Mouse (Mus musculus): ENCODE measurements at regions not wholly inside any gene's neighbourhood (a gene's known extent, or its start where the extent isn't known, plus 50 kb on each side); places are given as distances from the start of the nearest gene placed in this dataset.

DNA sequence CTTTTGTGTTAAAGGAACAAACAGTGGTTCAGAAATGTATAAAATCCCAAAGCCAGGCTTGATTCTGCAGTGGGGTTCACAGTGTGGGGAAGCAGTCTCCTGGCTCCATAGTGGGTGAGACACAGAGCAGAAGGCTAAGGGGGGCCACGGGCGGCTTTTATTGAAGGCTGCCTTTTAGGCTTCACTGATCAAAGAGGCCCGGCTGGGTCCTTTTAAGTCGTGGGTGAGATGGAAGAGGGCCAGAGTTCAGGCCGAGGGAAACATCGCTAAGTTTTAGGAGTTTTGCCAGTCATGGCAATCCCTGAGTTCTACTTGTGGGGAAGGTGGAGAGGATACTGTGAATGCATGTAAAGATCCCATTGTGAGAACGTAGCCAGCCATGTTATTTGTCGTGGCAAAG is 100.2 kb upstream of the Cxcr4 start:
- TF ChIP-seq POLR2A (IDR thresholded peaks at IDR 0.05; ENCODE audit: insufficient read length, low read depth) (no peak), TCF3 (IDR thresholded peaks at IDR 0.05; ENCODE audit: insufficient read length, low read depth) (no peak), MYOG (IDR thresholded peaks at IDR 0.05; ENCODE audit: control insufficient read depth in 1 of 3, insufficient read depth in 1 of 3, insufficient read length in 2 of 3, low read depth in 2 of 3) (no peak), USF1 (IDR thresholded peaks at IDR 0.05; ENCODE audit: low read depth) (no peak), TCF12 (IDR thresholded peaks at IDR 0.05; ENCODE audit: insufficient read depth, poor library complexity, severe bottlenecking) (no peak), E2F4 (IDR thresholded peaks at IDR 0.05; ENCODE audit: insufficient read depth) (no peak), POLR2AphosphoS2 (IDR thresholded peaks at IDR 0.05; ENCODE audit: insufficient read length, low read depth) (no peak)

All from myocyte (in vitro differentiated cells).